Mouse (Mus musculus): Measurements from ENCODE around the gene Gm20388.

GRCm38 (mm10) chr8:122666338-122666764, 2755.7 kb downstream of the Gm20388 start:
- no peak for TF ChIP-seq CTCF (IDR thresholded peaks at IDR 0.05; ENCODE audit: low read depth, low read length)
- no peak for TF ChIP-seq POLR2A (IDR thresholded peaks at IDR 0.05; ENCODE audit: insufficient read depth, low read length)
- no peak for TF ChIP-seq EP300 (IDR thresholded peaks at IDR 0.05; ENCODE audit: insufficient read depth, low read depth, low read length)

All from ES-Bruce4 (cell line).